Mouse (Mus musculus) MEL (cell line): ENCODE measurements around the gene Prkd1. TPM values are rescaled to one million over a fixed set of nuclear protein-coding genes. Genes with fewer than 3 reads are reported as not detected.

Experiments
- DNase-seq: peaks from one replicate; pipeline ENCODE4 v3.0.0; 2011; ENCODE audit warnings: low read depth, low spot score
- H3K27ac ChIP-seq: 2 replicates; pipeline ENCODE4 v1.5.1; 2012; ENCODE audit warnings: low read depth, mild to moderate bottlenecking, control low read depth, low read length, moderate library complexity; ENCODE audit not compliant: control insufficient read depth
- H3K27me3 ChIP-seq, 2 experiments: fragments of 150-350 bp in 1 of 2; sonication (generic) in 1 of 2; 2 replicates each; pipeline ENCODE4 v1.6.1; 2012; ENCODE audit warnings: low read length in 2 of 2, mild to moderate bottlenecking in 2 of 2, improper control_type of control experiment in 1 of 2, moderate library complexity in 1 of 2; ENCODE audit not compliant: insufficient read depth in 2 of 2, control insufficient read depth in 1 of 2
- H3K36me3 ChIP-seq, 2 experiments: 2 replicates each; pipeline ENCODE4 v1.6.1; 2012 to 2014; ENCODE audit warnings: low read length in 2 of 2, improper control_type of control experiment in 1 of 2, inconsistent platforms in 1 of 2, mild to moderate bottlenecking in 1 of 2; ENCODE audit not compliant: insufficient read depth in 2 of 2, control insufficient read depth in 1 of 2
- H3K4me1 ChIP-seq, 2 experiments: fragments of 150-350 bp in 1 of 2; sonication (generic) in 1 of 2; 2 replicates each; pipeline ENCODE4 v1.6.1; 2012; ENCODE audit warnings: low read length in 2 of 2, improper control_type of control experiment in 1 of 2, mild to moderate bottlenecking in 1 of 2; ENCODE audit not compliant: insufficient read depth in 2 of 2, control insufficient read depth in 1 of 2
- H3K4me3 ChIP-seq, 2 experiments: fragments of 150-350 bp in 1 of 2; sonication (generic) in 1 of 2; 2 replicates each; pipeline ENCODE4 v1.5.1; 2012; ENCODE audit warnings: low read depth in 2 of 2, low read length in 2 of 2, mild to moderate bottlenecking in 2 of 2, moderate library complexity in 2 of 2, control low read depth in 1 of 2, improper control_type of control experiment in 1 of 2; ENCODE audit not compliant: control insufficient read depth in 1 of 2, insufficient read depth in 1 of 2
- H3K79me2 ChIP-seq: 2 replicates; pipeline ENCODE4 v1.6.1; 2012; ENCODE audit warnings: mild to moderate bottlenecking, low read length, moderate library complexity; ENCODE audit not compliant: control insufficient read depth, poor library complexity, insufficient read depth
- H3K9ac ChIP-seq: 2 replicates; pipeline ENCODE4 v1.6.1; 2012; ENCODE audit warnings: low read depth, mild to moderate bottlenecking, control low read depth, low read length, moderate library complexity; ENCODE audit not compliant: control insufficient read depth, poor library complexity, severe bottlenecking
- H3K9me3 ChIP-seq: fragments of 150-350 bp; sonication (generic); replicated peaks from 2 replicates; pipeline ENCODE4 v1.6.1; 2012; ENCODE audit warnings: mild to moderate bottlenecking, low read length, improper control_type of control experiment, moderate library complexity; ENCODE audit not compliant: insufficient read depth
- BHLHE40 ChIP-seq: IDR thresholded peaks from 2 replicates; pipeline ENCODE4 v1.6.1; 2012; ENCODE audit warnings: low read depth, mild to moderate bottlenecking, inconsistent platforms, low read length, improper control_type of control experiment, borderline replicate concordance
- CTCF ChIP-seq, 3 experiments: IDR thresholded peaks in 2 of 3; conservative IDR thresholded peaks in 1 of 3; 2 replicates each; pipeline ENCODE4 v1.5.1; 2011 to 2012; ENCODE audit warnings: low read length in 3 of 3, low read depth in 2 of 3, mild to moderate bottlenecking in 2 of 3, improper control_type of control experiment in 1 of 3, inconsistent platforms in 1 of 3, mixed read lengths in 1 of 3, moderate library complexity in 1 of 3; ENCODE audit not compliant: control insufficient read depth in 1 of 3, insufficient read depth in 1 of 3, poor library complexity in 1 of 3, severe bottlenecking in 1 of 3
- E2F4 ChIP-seq: IDR thresholded peaks from 2 replicates; pipeline ENCODE4 v1.6.1; 2011; ENCODE audit warnings: low read depth, low read length, improper control_type of control experiment, borderline replicate concordance
- ELF1 ChIP-seq: IDR thresholded peaks from 2 replicates; pipeline ENCODE4 v1.6.1; 2014; ENCODE audit warnings: low read depth, mild to moderate bottlenecking, inconsistent platforms, low read length, improper control_type of control experiment, moderate library complexity
- EP300 ChIP-seq, 2 experiments: IDR thresholded peaks; 2 replicates each; pipeline ENCODE4 v1.6.1; 2011; ENCODE audit warnings: improper control_type of control experiment in 2 of 2, low read length in 2 of 2, low read depth in 1 of 2, mild to moderate bottlenecking in 1 of 2
- ETS1 ChIP-seq: IDR thresholded peaks from 2 replicates; pipeline ENCODE4 v1.6.1; 2012; ENCODE audit warnings: low read depth, mild to moderate bottlenecking, inconsistent platforms, low read length, improper control_type of control experiment, moderate library complexity
- GATA1 ChIP-seq: IDR thresholded peaks from 2 replicates; pipeline ENCODE4 v1.6.1; 2011; ENCODE audit warnings: low read depth, low read length, improper control_type of control experiment
- MEF2A ChIP-seq: IDR thresholded peaks from 2 replicates; pipeline ENCODE4 v1.6.1; 2014; ENCODE audit warnings: low read depth, mild to moderate bottlenecking, inconsistent platforms, low read length, improper control_type of control experiment; ENCODE audit not compliant: poor library complexity, insufficient replicate concordance, severe bottlenecking; ENCODE audit errors: extremely low read depth
- MXI1 ChIP-seq: IDR thresholded peaks from 2 replicates; pipeline ENCODE4 v1.6.1; 2011; ENCODE audit warnings: mild to moderate bottlenecking, low read depth, low read length, improper control_type of control experiment
- MYC ChIP-seq: IDR thresholded peaks from 2 replicates; pipeline ENCODE4 v1.6.1; 2011; ENCODE audit warnings: low read depth, mild to moderate bottlenecking, low read length, improper control_type of control experiment, moderate library complexity
- NRF1 ChIP-seq: IDR thresholded peaks from 2 replicates; pipeline ENCODE4 v1.6.1; 2014; ENCODE audit warnings: low read depth, mild to moderate bottlenecking, inconsistent platforms, low read length, improper control_type of control experiment, moderate library complexity; ENCODE audit not compliant: poor library complexity, insufficient read depth, severe bottlenecking
- POLR2AphosphoS5 ChIP-seq: IDR thresholded peaks from 2 replicates; pipeline ENCODE4 v1.6.1; 2012; ENCODE audit warnings: low read depth, borderline replicate concordance, mild to moderate bottlenecking, inconsistent platforms, low read length, moderate library complexity, mixed read lengths
- SIN3A ChIP-seq: IDR thresholded peaks from 2 replicates; pipeline ENCODE4 v1.6.1; 2012; ENCODE audit warnings: low read length, improper control_type of control experiment, inconsistent platforms
- TAL1 ChIP-seq: IDR thresholded peaks from 2 replicates; pipeline ENCODE4 v1.6.1; 2012; ENCODE audit warnings: mild to moderate bottlenecking, inconsistent platforms, low read length, moderate library complexity, mixed read lengths
- TCF12 ChIP-seq: IDR thresholded peaks from 2 replicates; pipeline ENCODE4 v1.6.1; 2014; ENCODE audit warnings: low read depth, mild to moderate bottlenecking, inconsistent platforms, low read length, improper control_type of control experiment, moderate library complexity
- USF2 ChIP-seq, 2 experiments: IDR thresholded peaks; 2 replicates each; pipeline ENCODE4 v1.6.1; 2011 to 2012; ENCODE audit warnings: improper control_type of control experiment in 2 of 2, low read length in 2 of 2, borderline replicate concordance in 1 of 2, inconsistent platforms in 1 of 2, low read depth in 1 of 2, mild to moderate bottlenecking in 1 of 2; ENCODE audit not compliant: insufficient read depth in 1 of 2
- ZC3H11A ChIP-seq: IDR thresholded peaks from 2 replicates; pipeline ENCODE4 v1.6.1; 2012; ENCODE audit warnings: low read depth, mild to moderate bottlenecking, inconsistent platforms, low read length, improper control_type of control experiment
- polyA plus RNA-seq, 2 experiments: library from polyadenylated mRNA; stranded (reverse) in 1 of 2; unstranded in 1 of 2; fragments of >175 nt in 1 of 2; fragments of >200 nt in 1 of 2; gene quantifications; 2 replicates each; pipeline versions ENCODE4 v1.2.1 to v1.2.4; 2012; ENCODE audit warnings: low replicate concordance in 2 of 2, low read depth in 1 of 2; ENCODE audit not compliant: insufficient read length in 2 of 2, insufficient read depth in 1 of 2, missing spikeins in 1 of 2
- total RNA-seq: library from RNA; depleted of rRNA; stranded (reverse); fragments of 300-350 nt; gene quantifications from 2 replicates; pipeline ENCODE4 v1.2.3, GENCODE M21; 2012

The Prkd1 gene
- total and polyA plus RNA-seq, 3 experiments = not detected

GRCm38 (mm10) chr12:50624175-50624574 lies 24.7 kb downstream of the Prkd1 start:
- no peaks in the 10 kb centered on the region for H3K36me3 ChIP-seq
- no peaks in the 10 kb centered on the region for H3K9me3 ChIP-seq
- TF ChIP-seq EP300 (IDR thresholded peaks at IDR 0.05; ENCODE audit: low read depth in 1 of 2, low read length in 2 of 2) = no peak
- no peak for TF ChIP-seq GATA1
- no peak for TF ChIP-seq BHLHE40
- TF ChIP-seq MXI1 = no peak
- no peak for TF ChIP-seq NRF1
- no peak for TF ChIP-seq ZC3H11A
- TF ChIP-seq TCF12 = no peak
- no peak for TF ChIP-seq MEF2A
- TF ChIP-seq MYC = no peak
- no peak for TF ChIP-seq E2F4
- TF ChIP-seq CTCF (IDR thresholded peaks at IDR 0.05 in 2 of 3, conservative IDR thresholded peaks at IDR 0.05 in 1 of 3; ENCODE audit: control insufficient read depth in 1 of 3, insufficient read depth in 1 of 3, low read depth in 2 of 3, low read length in 3 of 3, poor library complexity in 1 of 3, severe bottlenecking in 1 of 3) = no peak
- no peak for TF ChIP-seq POLR2AphosphoS5
- TF ChIP-seq ETS1 = no peak
- TF ChIP-seq USF2 (IDR thresholded peaks at IDR 0.05; ENCODE audit: borderline replicate concordance in 1 of 2, insufficient read depth in 1 of 2, low read depth in 1 of 2, low read length in 2 of 2) = no peak
- no peak for TF ChIP-seq TAL1
- no peak for TF ChIP-seq SIN3A
- H3K79me2 ChIP-seq = no peaks in the 10 kb centered on the region
- no peak for DNase-seq
- H3K4me3 ChIP-seq = no peak overlapping the region
- H3K9ac ChIP-seq = no peak overlapping the region
- H3K27me3 ChIP-seq = no peaks in the 10 kb centered on the region
- H3K27ac ChIP-seq = no peak overlapping the region
- no peaks in the 10 kb centered on the region for H3K4me1 ChIP-seq

- no peak overlapping the region for H3K4me3 ChIP-seq
- H3K4me1 ChIP-seq = no peaks in the 10 kb centered on the region
- H3K9me3 ChIP-seq = no peaks in the 10 kb centered on the region
- no peaks in the 10 kb centered on the region for H3K27me3 ChIP-seq
- no peaks in the 10 kb centered on the region for H3K79me2 ChIP-seq
- no peak for TF ChIP-seq ELF1
- no peak for TF ChIP-seq USF2 (IDR thresholded peaks at IDR 0.05; ENCODE audit: borderline replicate concordance in 1 of 2, insufficient read depth in 1 of 2, low read depth in 1 of 2, low read length in 2 of 2)
- H3K36me3 ChIP-seq = no peaks in the 10 kb centered on the region
- no peak overlapping the region for H3K27ac ChIP-seq
- H3K9ac ChIP-seq = no peak overlapping the region
- no peak for DNase-seq
Measured at GRCm38 (mm10) chr12:50615852-50616251, 33.0 kb downstream of the Prkd1 start.
